Mouse (Mus musculus) monocyte, adult 2 months (primary cell): ENCODE results near the gene Pex19.

Experiments used
- DNase-seq, 2 experiments: peaks; one replicate each; pipeline ENCODE4 v3.0.0; 2022; ENCODE audit warnings: low spot score in 2 of 2, low read depth in 1 of 2

Pex19 gene

GRCm38 (mm10) chr1:172181777-172182176 lies 55.2 kb downstream of the Pex19 start:
- no peak for DNase-seq

GRCm38 (mm10) chr1:172183056-172183455 lies 56.5 kb downstream of the Pex19 start:
- no peak for DNase-seq

GRCm38 (mm10) chr1:172183915-172184314 lies 57.4 kb downstream of the Pex19 start:
- DNase-seq, result no peak
